Mouse (Mus musculus) granulocyte monocyte progenitor cell, adult 5-6 weeks (primary cell): Measurements from ENCODE around the gene Hpcal4. TPM values are rescaled to one million over a fixed set of nuclear protein-coding genes. Genes with fewer than 3 reads are reported as not detected.
"Not testable (repeated sequence)": the region's sequence is repeated elsewhere in the genome, so short reads cannot be mapped to it uniquely, and the experiment has no call there.

Source experiments
- ATAC-seq: replicated peaks from 2 replicates; pipeline ENCODE4 v1.8.0; 2016; ENCODE audit warnings: mild to moderate bottlenecking, moderate TSS enrichment, inconsistent platforms; ENCODE audit not compliant: poor library complexity, severe bottlenecking
- total RNA-seq, 2 experiments: library from RNA; stranded (forward) in 1 of 2; stranded (reverse) in 1 of 2; fragments of 200-712, 200-1000 nt in 1 of 2; fragments of >200 nt in 1 of 2; fragmentation: Nextera tagmentation in 1 of 2; gene quantifications; 2 replicates each; pipeline ENCODE4 v1.2.3; 2014 to 2017

Hpcal4 gene
- total RNA-seq (2014; fragmentation: Nextera tagmentation) (not detected in 2 replicates), total RNA-seq (2017) (not detected in 2 replicates)

DNA sequence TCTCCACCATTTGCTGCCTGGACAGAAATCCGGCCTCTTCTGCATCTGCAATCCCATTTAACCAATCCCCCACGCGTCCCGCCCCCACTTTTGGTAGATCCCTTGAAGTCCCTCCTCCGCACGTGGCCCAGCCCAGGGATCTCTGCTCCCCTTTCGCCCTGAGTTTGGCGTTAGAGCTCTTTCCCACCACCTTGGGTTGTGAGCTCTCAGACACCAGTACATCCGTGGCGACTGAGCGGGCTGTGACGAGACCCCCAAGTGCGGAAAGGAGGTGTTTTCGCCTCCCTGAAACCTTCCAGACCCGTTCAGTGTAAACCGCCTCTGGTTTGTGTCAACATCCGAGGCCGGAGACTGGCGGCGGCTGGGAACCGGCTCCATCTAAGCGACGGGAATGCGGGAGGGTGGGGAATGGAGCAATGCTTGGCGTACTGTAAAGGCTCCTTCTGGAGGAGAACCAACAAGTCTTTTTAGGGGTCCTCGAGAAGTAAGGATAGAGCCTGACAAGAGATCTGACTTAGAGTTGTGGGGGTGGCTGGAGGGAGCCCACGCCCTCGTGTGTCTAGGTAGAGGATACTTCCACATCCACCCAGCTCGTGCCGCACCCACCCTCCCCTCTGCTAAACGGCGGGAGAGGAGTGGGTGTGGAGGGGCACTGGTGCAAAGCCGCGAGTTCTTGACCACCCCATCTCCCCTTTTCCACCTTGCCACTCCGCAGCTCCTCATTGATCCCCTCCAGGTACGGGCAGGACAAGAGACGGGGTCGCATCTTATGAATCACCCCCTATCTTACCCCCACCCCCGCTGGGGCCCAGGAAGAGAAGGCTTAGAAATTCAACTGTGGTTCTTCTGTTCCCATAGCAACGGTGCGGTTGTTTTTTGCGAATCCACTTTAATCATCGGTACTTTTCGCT lies at the start of gene Hpcal4:
Hpcal4 (plus strand) TSS at position 900 of the 911 bp plus-strand sequence.
- ATAC-seq, result no peak

- no peak for ATAC-seq
Measured at GRCm38 (mm10) chr4:123137551-123137950, 45.5 kb upstream of the Hpcal4 start.

- peak; percentile 96 for ATAC-seq
Measured at GRCm38 (mm10) chr4:123139513-123140154, 43.4 kb upstream of the Hpcal4 start, which contains the start of gene Ppie. Gene Ppie (minus strand): TSS chr4:123139951.

- peak; percentile 40 for ATAC-seq
Measured at GRCm38 (mm10) chr4:123147446-123148150, 35.4 kb upstream of the Hpcal4 start.

DNA sequence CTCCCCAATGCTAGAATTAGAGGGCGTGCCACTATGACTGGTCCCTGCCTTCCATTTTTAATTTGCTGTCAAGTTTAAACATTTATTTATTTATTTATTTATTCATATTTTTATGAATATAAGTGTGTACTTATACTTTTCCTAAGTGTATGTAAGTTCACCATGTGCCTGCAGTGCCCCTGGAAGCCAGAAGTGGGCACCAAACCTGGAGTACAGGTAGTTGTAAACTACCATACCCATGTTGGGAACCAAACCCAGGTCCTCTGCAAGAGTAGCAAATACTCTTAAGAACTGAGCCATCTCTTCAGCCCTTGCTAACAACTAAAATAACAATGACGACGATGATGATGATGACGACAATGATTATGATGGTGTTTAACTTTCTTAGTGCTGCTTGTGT lies 31.0 kb upstream of the Hpcal4 start:
- no peak for ATAC-seq

- ATAC-seq, result no peak
Measured at GRCm38 (mm10) chr4:123152976-123153375, 30.1 kb upstream of the Hpcal4 start.

GRCm38 (mm10) chr4:123155004-123155403 lies 28.0 kb upstream of the Hpcal4 start:
- peak; percentile 62 for ATAC-seq

DNA sequence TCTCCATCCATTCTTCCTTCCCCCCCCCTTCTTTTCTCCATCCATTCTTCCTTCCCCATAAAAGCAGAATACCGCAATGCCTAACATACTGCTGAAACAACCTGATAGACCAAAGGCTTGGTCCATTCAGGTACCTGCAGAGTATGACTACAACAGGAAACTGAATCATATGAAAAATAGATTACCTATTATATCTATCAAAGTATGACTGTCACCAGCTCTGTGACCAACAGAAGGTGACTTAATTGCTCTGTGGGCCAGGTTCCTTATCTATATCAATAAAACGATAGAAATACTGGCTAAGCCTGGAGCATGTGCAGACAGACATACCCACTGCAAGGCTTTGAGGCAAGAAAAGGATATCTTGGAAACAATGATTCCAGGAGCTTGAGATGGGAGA lies 27.6 kb upstream of the Hpcal4 start:
- ATAC-seq, result no peak

- no peak for ATAC-seq
Measured at GRCm38 (mm10) chr4:123155840-123156239, 27.2 kb upstream of the Hpcal4 start.

- no peak for ATAC-seq
Measured at GRCm38 (mm10) chr4:123160571-123160970, 22.5 kb upstream of the Hpcal4 start.

- ATAC-seq, result not testable (repeated sequence)
Measured at GRCm38 (mm10) chr4:123161251-123161650, 21.8 kb upstream of the Hpcal4 start.

DNA sequence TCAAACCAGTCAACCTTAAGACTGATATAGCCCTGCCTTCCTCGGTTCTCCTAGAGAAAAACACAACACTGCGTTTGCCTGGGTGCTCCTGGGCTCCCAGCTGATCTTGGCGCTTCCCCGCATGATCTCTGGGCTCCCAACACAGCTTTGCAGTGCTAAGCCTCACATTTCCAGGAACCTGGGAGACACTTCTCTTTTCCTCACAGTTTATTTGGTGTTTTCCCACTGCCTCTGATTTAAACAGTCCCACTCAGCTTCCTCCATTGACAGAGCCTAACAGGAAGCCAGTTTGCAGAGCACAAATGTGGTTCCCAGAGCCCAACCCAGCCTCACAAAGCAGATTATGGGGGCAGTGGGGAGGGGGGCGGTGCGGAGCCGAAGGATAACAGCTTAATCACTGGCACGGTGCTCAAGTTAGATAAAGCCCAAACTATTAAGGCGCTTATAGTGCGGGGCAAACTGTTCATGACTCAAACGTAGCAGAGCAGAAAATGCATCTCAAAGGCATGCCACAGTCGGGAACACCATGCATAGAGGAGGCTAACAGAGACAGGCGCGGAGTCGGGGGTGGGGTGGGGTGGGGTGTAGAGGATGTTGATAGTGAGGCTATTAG lies 20.6 kb upstream of the Hpcal4 start:
- ATAC-seq, result peak; percentile 42

DNA sequence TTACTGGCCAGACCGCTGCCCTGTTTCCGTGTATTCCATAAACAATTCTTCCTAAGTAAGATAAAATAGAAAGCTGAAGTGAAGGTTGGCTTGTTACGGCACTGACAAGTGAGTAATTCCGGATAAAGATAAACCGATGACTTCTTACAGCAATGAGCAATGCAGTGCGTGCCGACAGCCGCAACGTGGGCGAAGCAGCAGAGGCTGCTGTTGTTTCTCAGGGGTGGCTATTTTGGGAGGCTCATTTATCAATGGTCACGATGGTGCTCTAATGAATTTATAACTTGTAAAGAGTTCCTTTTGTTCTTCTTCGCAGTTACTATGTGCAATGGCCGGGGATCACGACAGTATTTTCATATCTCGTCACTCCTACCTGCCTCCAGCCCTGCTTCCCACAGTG lies 18.9 kb upstream of the Hpcal4 start:
- ATAC-seq, result no peak

DNA sequence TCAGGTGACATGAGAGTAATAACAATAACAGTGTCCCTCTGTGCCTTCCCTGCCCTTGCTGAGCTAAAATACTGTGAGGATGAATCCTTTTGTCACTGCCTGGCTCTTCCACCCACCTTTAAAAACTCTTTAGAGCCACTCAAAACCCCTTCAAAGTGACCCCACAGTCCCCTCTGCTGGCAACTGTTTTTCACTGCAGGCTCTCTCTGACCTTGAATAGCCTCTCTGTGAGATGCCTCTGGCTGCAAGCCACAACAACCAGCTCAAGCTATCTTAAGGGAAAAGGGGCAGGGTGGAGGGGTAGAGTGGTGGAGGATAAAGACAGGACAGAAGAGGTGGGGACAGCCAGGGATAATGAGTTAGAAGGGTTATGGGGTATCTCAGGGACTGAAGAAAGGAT lies 11.2 kb upstream of the Hpcal4 start:
- ATAC-seq, result no peak

- ATAC-seq, result peak; percentile 76
Measured at GRCm38 (mm10) chr4:123183239-123184056, 421 bp downstream of the Hpcal4 start.

GRCm38 (mm10) chr4:123184816-123185215 lies 1.8 kb downstream of the Hpcal4 start:
- no peak for ATAC-seq

- ATAC-seq, result no peak
Measured at GRCm38 (mm10) chr4:123192336-123192735, 9.3 kb downstream of the Hpcal4 start.

DNA sequence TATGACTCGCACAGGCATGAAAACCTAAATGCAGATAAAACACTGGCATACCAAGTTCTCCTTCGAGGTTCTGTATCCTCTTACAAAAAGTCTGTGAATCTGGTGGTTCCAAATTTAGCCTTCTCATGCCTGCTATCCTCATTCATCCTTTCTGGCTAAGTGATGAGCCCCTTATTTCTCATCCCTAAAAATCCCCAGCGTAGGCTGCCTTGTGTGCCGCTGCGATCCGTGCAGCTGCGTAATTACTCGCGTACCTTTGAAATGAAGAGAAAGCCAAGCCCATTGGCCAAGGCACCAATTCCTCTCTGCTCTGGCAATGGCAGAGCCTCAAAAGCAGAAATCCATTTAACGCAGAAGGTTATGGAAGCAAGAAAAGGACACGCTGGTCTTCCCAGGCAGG lies 10.8 kb downstream of the Hpcal4 start:
- no peak for ATAC-seq

- no peak for ATAC-seq
Measured at GRCm38 (mm10) chr4:123196695-123197094, 13.7 kb downstream of the Hpcal4 start.
